Mouse (Mus musculus): ENCODE measurements at regions not wholly inside any gene's neighbourhood (a gene's known extent, or its start where the extent isn't known, plus 50 kb on each side); places are given as distances from the start of the nearest gene placed in this dataset.

- DNase-seq (ENCODE audit: inconsistent ontology term) = no peak
Observed at GRCm38 (mm10) chr9:47387716-47388300, 142.2 kb upstream of the Cadm1 start.

GRCm38 (mm10) chr9:47389901-47390300, 140.1 kb upstream of the Cadm1 start:
- no peak for DNase-seq (ENCODE audit: inconsistent ontology term)

GRCm38 (mm10) chr9:47391669-47392068, 138.3 kb upstream of the Cadm1 start:
- no peak for DNase-seq (ENCODE audit: inconsistent ontology term)

GRCm38 (mm10) chr9:47399598-47399997, 130.4 kb upstream of the Cadm1 start:
- DNase-seq (ENCODE audit: inconsistent ontology term) = no peak

- no peak for DNase-seq (ENCODE audit: inconsistent ontology term)
Observed at GRCm38 (mm10) chr9:47400117-47400823, 129.7 kb upstream of the Cadm1 start.

GRCm38 (mm10) chr9:47401511-47401910, 128.5 kb upstream of the Cadm1 start:
- no peak for DNase-seq (ENCODE audit: inconsistent ontology term)

GRCm38 (mm10) chr9:47403317-47403716, 126.7 kb upstream of the Cadm1 start:
- no peak for DNase-seq (ENCODE audit: inconsistent ontology term)

GRCm38 (mm10) chr9:47404821-47405220, 125.2 kb upstream of the Cadm1 start:
- DNase-seq (ENCODE audit: inconsistent ontology term) = no peak

GRCm38 (mm10) chr9:47405547-47405946, 124.4 kb upstream of the Cadm1 start:
- no peak for DNase-seq (ENCODE audit: inconsistent ontology term)

GRCm38 (mm10) chr9:47407007-47407670, 122.8 kb upstream of the Cadm1 start:
- peak; percentile 88 for DNase-seq (ENCODE audit: inconsistent ontology term)

GRCm38 (mm10) chr9:47408061-47408460, 121.9 kb upstream of the Cadm1 start:
- no peak for DNase-seq (ENCODE audit: inconsistent ontology term)

- no peak for DNase-seq (ENCODE audit: inconsistent ontology term)
Observed at GRCm38 (mm10) chr9:47409579-47409978, 120.4 kb upstream of the Cadm1 start.

GRCm38 (mm10) chr9:47412786-47413185, 117.2 kb upstream of the Cadm1 start:
- DNase-seq (ENCODE audit: inconsistent ontology term) = peak; percentile 31

GRCm38 (mm10) chr9:47414350-47414988, 115.5 kb upstream of the Cadm1 start:
- no peak for DNase-seq (ENCODE audit: inconsistent ontology term)

GRCm38 (mm10) chr9:47422151-47422599, 107.8 kb upstream of the Cadm1 start:
- peak; percentile 65 for DNase-seq (ENCODE audit: inconsistent ontology term)

- DNase-seq (ENCODE audit: inconsistent ontology term) = peak; percentile 92
Observed at GRCm38 (mm10) chr9:47422741-47423461, 107.1 kb upstream of the Cadm1 start.

- DNase-seq (ENCODE audit: inconsistent ontology term) = peak; percentile 69
Observed at GRCm38 (mm10) chr9:47423462-47423832, 106.5 kb upstream of the Cadm1 start.

- DNase-seq (ENCODE audit: inconsistent ontology term) = no peak
Observed at GRCm38 (mm10) chr9:47424191-47424590, 105.8 kb upstream of the Cadm1 start.

GRCm38 (mm10) chr9:47426712-47427111, 103.3 kb upstream of the Cadm1 start:
- DNase-seq (ENCODE audit: inconsistent ontology term) = no peak

GRCm38 (mm10) chr9:47428710-47429341, 101.1 kb upstream of the Cadm1 start:
- no peak for DNase-seq (ENCODE audit: inconsistent ontology term)

- DNase-seq (ENCODE audit: inconsistent ontology term) = peak; percentile 18
Observed at GRCm38 (mm10) chr9:47429691-47430090, 100.3 kb upstream of the Cadm1 start.

Data from Muller cell, postnatal 12 days (primary cell).